22 mouse cellular contexts compared by ENCODE assay signal in genomic region chr1:136823897-136824296, GRCm38 (mm10).
"Had no signal": no experiment of that assay in that cellular context is flagged by ENCODE, and none has a peak within 500 bp of the region (broad histone marks: within the 10 kb centered on the region; RNA-seq: fewer than 3 reads in every experiment).

No protein-coding gene starts in this region.

- H3K4me3 ChIP-seq: intestine, embryonic 15.5 days; layer of hippocampus, adult 2 months; limb, embryonic 10.5 days; limb, embryonic 13.5 days; midbrain, embryonic 12.5 days; midbrain, embryonic 15.5 days; neural tube, embryonic 12.5 days; neural tube, embryonic 15.5 days had no signal

- H3K9ac ChIP-seq: intestine, embryonic 15.5 days; limb, embryonic 13.5 days; liver, embryonic 14.5 days; liver, postnatal 0 days; midbrain, embryonic 12.5 days; midbrain, embryonic 15.5 days; neural tube, embryonic 12.5 days; neural tube, embryonic 15.5 days had no signal

- H3K9me3 ChIP-seq: intestine, embryonic 15.5 days; limb, embryonic 10.5 days; limb, embryonic 13.5 days; midbrain, embryonic 12.5 days; midbrain, embryonic 15.5 days; neural tube, embryonic 12.5 days; neural tube, embryonic 15.5 days had no signal

- H3K4me1 ChIP-seq: intestine, embryonic 15.5 days; limb, embryonic 10.5 days; limb, embryonic 13.5 days; midbrain, embryonic 15.5 days; neural tube, embryonic 12.5 days; neural tube, embryonic 15.5 days had no signal

- H3K4me2 ChIP-seq: intestine, embryonic 15.5 days; limb, embryonic 13.5 days; midbrain, embryonic 12.5 days; midbrain, embryonic 15.5 days; neural tube, embryonic 12.5 days; neural tube, embryonic 15.5 days had no signal

- H3K27me3 ChIP-seq: intestine, embryonic 15.5 days; limb, embryonic 13.5 days; midbrain, embryonic 15.5 days; neural tube, embryonic 12.5 days; neural tube, embryonic 15.5 days had no signal

- DNase-seq: kidney, adult 11 months; kidney, postnatal 25 days; layer of hippocampus, adult 9-11 months; liver; liver, postnatal 0 days; right cerebral cortex, adult 18-20 months; right cerebral cortex, postnatal 14 days; right cerebral cortex, postnatal 4 days; thymus, adult 18-20 months; thymus, postnatal 36 days had no signal

- H3K27ac ChIP-seq: intestine, embryonic 15.5 days; kidney, postnatal 0 days; layer of hippocampus, adult 2 months; limb, embryonic 10.5 days; limb, embryonic 13.5 days; liver, embryonic 14.5 days; macrophage; midbrain, embryonic 12.5 days; midbrain, embryonic 15.5 days; neural tube, embryonic 12.5 days; neural tube, embryonic 15.5 days; stomach, postnatal 0 days had no signal

- H3K36me3 ChIP-seq: intestine, embryonic 15.5 days; limb, embryonic 10.5 days; limb, embryonic 13.5 days; midbrain, embryonic 12.5 days; midbrain, embryonic 15.5 days; neural tube, embryonic 12.5 days; neural tube, embryonic 15.5 days had no signal

- ATAC-seq: intestine, embryonic 15.5 days; liver, postnatal 0 days; midbrain, embryonic 15.5 days had no signal
